Mouse (Mus musculus): ENCODE measurements around the gene Agap1.

The Agap1 gene

GRCm38 (mm10) chr1:89574941-89575890 lies 120.6 kb downstream of the Agap1 start:
- in situ Hi-C loops (cut with MboI, MseI) = loop anchor here (25.0 kb wide), 2 partner anchors 1088 to 1388 kb away; no protein-coding TSS in a partner anchor

GRCm38 (mm10) chr1:89576174-89576890 lies 121.7 kb downstream of the Agap1 start:
- in situ Hi-C loops (cut with MboI, MseI) = loop anchor here in 1 of 2 experiments (25.0 kb wide), 1 partner anchor 1089 kb away; no protein-coding TSS in a partner anchor

- in situ Hi-C loops (cut with MboI, MseI) = loop anchor here in 1 of 2 experiments (25.0 kb wide), 1 partner anchor 1090 kb away; no protein-coding TSS in a partner anchor
Measured at GRCm38 (mm10) chr1:89576985-89577384, 122.4 kb downstream of the Agap1 start.

- in situ Hi-C loops (cut with MboI, MseI) = loop anchor here in 1 of 2 experiments (25.0 kb wide), 1 partner anchor 1093 kb away; no protein-coding TSS in a partner anchor
Measured at GRCm38 (mm10) chr1:89580031-89580998, 125.7 kb downstream of the Agap1 start.

GRCm38 (mm10) chr1:89580999-89581765 lies 126.6 kb downstream of the Agap1 start:
- in situ Hi-C loops (cut with MboI, MseI) = loop anchor here in 1 of 2 experiments (25.0 kb wide), 1 partner anchor 1094 kb away; no protein-coding TSS in a partner anchor

- in situ Hi-C loops (cut with MboI, MseI) = loop anchor here in 1 of 2 experiments (25.0 kb wide), 1 partner anchor 1094 kb away; no protein-coding TSS in a partner anchor
Measured at GRCm38 (mm10) chr1:89581766-89582125, 127.1 kb downstream of the Agap1 start.

GRCm38 (mm10) chr1:89583369-89583768 lies 128.8 kb downstream of the Agap1 start:
- in situ Hi-C loops (cut with MboI, MseI) = loop anchor here in 1 of 2 experiments (25.0 kb wide), 1 partner anchor 1096 kb away; no protein-coding TSS in a partner anchor

GRCm38 (mm10) chr1:89586991-89587683 lies 132.5 kb downstream of the Agap1 start:
- in situ Hi-C loops (cut with MboI, MseI) = loop anchor here in 1 of 2 experiments (25.0 kb wide), 1 partner anchor 1100 kb away; no protein-coding TSS in a partner anchor

GRCm38 (mm10) chr1:89588154-89588553 lies 133.5 kb downstream of the Agap1 start:
- in situ Hi-C loops (cut with MboI, MseI) = loop anchor here in 1 of 2 experiments (25.0 kb wide), 1 partner anchor 1101 kb away; no protein-coding TSS in a partner anchor

- in situ Hi-C loops (cut with MboI, MseI) = loop anchor here in 1 of 2 experiments (25.0 kb wide), 1 partner anchor 1104 kb away; no protein-coding TSS in a partner anchor
Measured at GRCm38 (mm10) chr1:89590994-89591393, 136.4 kb downstream of the Agap1 start.

GRCm38 (mm10) chr1:89593219-89593618 lies 138.6 kb downstream of the Agap1 start:
- in situ Hi-C loops (cut with MboI, MseI) = loop anchor here in 1 of 2 experiments (25.0 kb wide), 1 partner anchor 1106 kb away; no protein-coding TSS in a partner anchor

- in situ Hi-C loops (cut with MboI, MseI) = loop anchor here in 1 of 2 experiments (25.0 kb wide), 1 partner anchor 1108 kb away; no protein-coding TSS in a partner anchor
Measured at GRCm38 (mm10) chr1:89594999-89595398, 140.4 kb downstream of the Agap1 start.

- in situ Hi-C loops (cut with MboI, MseI) = loop anchor here in 1 of 2 experiments (25.0 kb wide), 1 partner anchor 1108 kb away; no protein-coding TSS in a partner anchor
Measured at GRCm38 (mm10) chr1:89595421-89595820, 140.8 kb downstream of the Agap1 start.

GRCm38 (mm10) chr1:89596223-89596622 lies 141.6 kb downstream of the Agap1 start:
- in situ Hi-C loops (cut with MboI, MseI) = loop anchor here in 1 of 2 experiments (25.0 kb wide), 1 partner anchor 1109 kb away; no protein-coding TSS in a partner anchor

GRCm38 (mm10) chr1:89598906-89599305 lies 144.3 kb downstream of the Agap1 start:
- in situ Hi-C loops (cut with MboI, MseI) = loop anchor here in 1 of 2 experiments (25.0 kb wide), 1 partner anchor 1112 kb away; no protein-coding TSS in a partner anchor

- in situ Hi-C loops (cut with MboI, MseI) = loop anchor here in 1 of 2 experiments (5.0 to 25.0 kb wide), 2 partner anchors 208 to 1113 kb away; no protein-coding TSS in a partner anchor
Measured at GRCm38 (mm10) chr1:89599983-89600741, 145.6 kb downstream of the Agap1 start.

- in situ Hi-C loops (cut with MboI, MseI) = loop anchor here in 1 of 2 experiments (5.0 kb wide), 1 partner anchor 209 kb away; no protein-coding TSS in a partner anchor
Measured at GRCm38 (mm10) chr1:89601349-89601748, 146.7 kb downstream of the Agap1 start.

All from T-helper 17 cell (primary cell).